Mouse (Mus musculus): ENCODE results near the gene Ddx42. TPM values are rescaled to one million over a fixed set of nuclear protein-coding genes. Genes with fewer than 3 reads are reported as not detected.
"Not testable (repeated sequence)": the region's sequence is repeated elsewhere in the genome, so short reads cannot be mapped to it uniquely, and the experiment has no call there.

The Ddx42 gene
- total RNA-seq, 2 experiments from 2014 or later = 24.3 to 24.7 TPM

GRCm38 (mm10) chr11:106214856-106215255 lies 1.9 kb upstream of the Ddx42 start:
- intact Hi-C loops (cut with DNase I) = loop anchor here (5.0 kb wide), 2 partner anchors 42 to 57 kb away; partner anchors contain the start of genes Ftsj3, Psmc5 and Smarcd2
- DNase-seq = no peak
- no peak for TF ChIP-seq CTCF (IDR thresholded peaks at IDR 0.05)
- no peak overlapping the region; the same call in 1 of the 2 replicates for H3K27ac ChIP-seq
- H3K4me3 ChIP-seq = peak overlapping the region; percentile 94

- TF ChIP-seq CTCF (IDR thresholded peaks at IDR 0.05) = no peak
- H3K4me3 ChIP-seq = peak overlapping the region; percentile 94
- H3K27ac ChIP-seq = peak overlapping the region; percentile 98
- intact Hi-C loops (cut with DNase I) = loop anchor here (5.0 kb wide), 2 partner anchors 42 to 57 kb away; partner anchors contain the start of genes Ftsj3, Psmc5 and Smarcd2
- DNase-seq = no peak
Observed at GRCm38 (mm10) chr11:106215450-106215859, 1.3 kb upstream of the Ddx42 start.

GRCm38 (mm10) chr11:106215927-106216729 lies 598 bp upstream of the Ddx42 start, which contains the start of gene Ccdc47:
TSS of gene Ccdc47 (minus strand) at chr11:106216344.
- TF ChIP-seq CTCF (IDR thresholded peaks at IDR 0.05) = no peak
- peak; percentile 97 for DNase-seq
- Histone ChIP-seq H3K27ac (peak within 1 kb of the TSS; percentile 98), H3K4me3 (peak within 1 kb of the TSS; percentile 94)
- intact Hi-C loops (cut with DNase I) = loop anchor here (5.0 kb wide), 2 partner anchors 41 to 56 kb away; partner anchors contain the start of genes Ftsj3, Psmc5 and Smarcd2

GRCm38 (mm10) chr11:106220603-106221002 lies 3.9 kb downstream of the Ddx42 start:
- intact Hi-C loops (cut with DNase I) = no loop called here
- DNase-seq = no peak
- Histone ChIP-seq H3K27ac (no peak overlapping the region), H3K4me3 (no peak overlapping the region)
- TF ChIP-seq CTCF (IDR thresholded peaks at IDR 0.05) = no peak

- DNase-seq; intact Hi-C loops (cut with DNase I); H3K4me3 ChIP-seq; H3K27ac ChIP-seq: not testable (repeated sequence)
- TF ChIP-seq CTCF (IDR thresholded peaks at IDR 0.05) = peak; percentile 50
Observed at GRCm38 (mm10) chr11:106233978-106234377, 17.3 kb downstream of the Ddx42 start.

- Histone ChIP-seq H3K27ac (no peak overlapping the region), H3K4me3 (no peak overlapping the region)
- peak; percentile 55 for TF ChIP-seq CTCF (IDR thresholded peaks at IDR 0.05)
- intact Hi-C loops (cut with DNase I) = no loop called here
- DNase-seq = no peak
Observed at GRCm38 (mm10) chr11:106246834-106247233, 30.1 kb downstream of the Ddx42 start.

- H3K27ac ChIP-seq = no peak overlapping the region
- intact Hi-C loops (cut with DNase I) = no loop called here
Observed at GRCm38 (mm10) chr11:106249326-106249725, 32.6 kb downstream of the Ddx42 start.

GRCm38 (mm10) chr11:106254767-106255166 lies 38.0 kb downstream of the Ddx42 start:
- intact Hi-C loops (cut with DNase I) = loop anchor here (5.0 kb wide), 1 partner anchor 37 kb away; the partner anchor contains the start of genes Ccdc47 and Ddx42
- TF ChIP-seq CTCF (IDR thresholded peaks at IDR 0.05) = no peak
- Histone ChIP-seq H3K4me3 (peak overlapping the region; percentile 97), H3K27ac (peak overlapping the region; percentile 94)
- DNase-seq = no peak

More at GRCm38 (mm10) chr11:106249326-106249725, 32.6 kb downstream of the Ddx42 start:
- no peak overlapping the region for H3K4me3 ChIP-seq
- DNase-seq = no peak
- TF ChIP-seq CTCF (IDR thresholded peaks at IDR 0.05) = no peak

GRCm38 (mm10) chr11:106255174-106255573 lies 38.4 kb downstream of the Ddx42 start:
- Histone ChIP-seq H3K4me3 (peak overlapping the region; percentile 97), H3K27ac (peak overlapping the region; percentile 94)
- intact Hi-C loops (cut with DNase I) = loop anchor here (5.0 kb wide), 1 partner anchor 38 kb away; the partner anchor contains the start of genes Ccdc47 and Ddx42
- TF ChIP-seq CTCF (IDR thresholded peaks at IDR 0.05) = no peak
- no peak for DNase-seq

GRCm38 (mm10) chr11:106255685-106256451 lies 39.1 kb downstream of the Ddx42 start, which contains the start of the genes Ftsj3 and Psmc5:
TSS of gene Ftsj3 (minus strand) at chr11:106256079.
TSS of gene Psmc5 (plus strand) at chr11:106256154.
- TF ChIP-seq CTCF (IDR thresholded peaks at IDR 0.05) = peak; percentile 0; the same call in 1 of the 2 replicates

GRCm38 (mm10) chr11:106256775-106257174 lies 40.0 kb downstream of the Ddx42 start:
- intact Hi-C loops (cut with DNase I) = loop anchor here (1.0 to 5.0 kb wide), 3 partner anchors 20 to 136 kb away; partner anchors contain the start of genes Ccdc47, Ddx42 and Tcam1
- H3K4me3 ChIP-seq = peak overlapping the region; percentile 97
- DNase-seq = no peak
- peak overlapping the region; percentile 94 for H3K27ac ChIP-seq
- TF ChIP-seq CTCF (IDR thresholded peaks at IDR 0.05) = peak; percentile 54

More at GRCm38 (mm10) chr11:106255685-106256451, 39.1 kb downstream of the Ddx42 start, which contains the start of the genes Ftsj3 and Psmc5:
- peak within 1 kb of the TSS; percentile 97 for H3K4me3 ChIP-seq
- intact Hi-C loops (cut with DNase I) = loop anchor here (1.0 to 5.0 kb wide), 3 partner anchors 20 to 137 kb away; partner anchors contain the start of genes Ccdc47, Ddx42 and Tcam1
- DNase-seq = peak; percentile 99
- peak within 1 kb of the TSS; percentile 94 for H3K27ac ChIP-seq

Measured in gastrocnemius, adult 2 months (tissue).